Mouse (Mus musculus) myocyte (in vitro differentiated cells): ENCODE results near the gene Fbxl19.

Experiments
- CEBPB ChIP-seq: IDR thresholded peaks from 2 replicates; pipeline ENCODE4 v1.6.1; 2011; ENCODE audit warnings: mild to moderate bottlenecking, moderate library complexity; ENCODE audit not compliant: poor library complexity, insufficient read depth, severe bottlenecking
- E2F4 ChIP-seq: IDR thresholded peaks from one replicate; pipeline ENCODE4 v1.6.1; 2011; ENCODE audit warnings: mild to moderate bottlenecking, control low read depth, moderate library complexity; ENCODE audit not compliant: insufficient read depth
- MAX ChIP-seq: IDR thresholded peaks from one replicate; pipeline ENCODE4 v1.6.1; 2011; ENCODE audit warnings: low read depth, mild to moderate bottlenecking, control low read depth
- MYOD1 ChIP-seq, 3 experiments: IDR thresholded peaks; one replicate each; pipeline ENCODE4 v1.6.1; 2011; ENCODE audit warnings: control low read depth in 2 of 3, low read depth in 2 of 3, mild to moderate bottlenecking in 2 of 3, moderate library complexity in 1 of 3; ENCODE audit not compliant: insufficient read length in 2 of 3, control insufficient read depth in 1 of 3
- MYOG ChIP-seq, 3 experiments: IDR thresholded peaks; one replicate each; pipeline ENCODE4 v1.6.1; 2011; ENCODE audit warnings: control low read depth in 2 of 3, low read depth in 2 of 3, mild to moderate bottlenecking in 2 of 3; ENCODE audit not compliant: insufficient read length in 2 of 3, control insufficient read depth in 1 of 3, insufficient read depth in 1 of 3
- POLR2A ChIP-seq: IDR thresholded peaks from one replicate; pipeline ENCODE4 v1.6.1; 2011; ENCODE audit warnings: low read depth, mild to moderate bottlenecking, control low read depth, moderate library complexity; ENCODE audit not compliant: insufficient read length
- POLR2AphosphoS2 ChIP-seq: IDR thresholded peaks from one replicate; pipeline ENCODE4 v1.6.1; 2011; ENCODE audit warnings: low read depth, control low read depth; ENCODE audit not compliant: insufficient read length
- SRF ChIP-seq: IDR thresholded peaks from one replicate; pipeline ENCODE4 v1.6.1; 2011; ENCODE audit warnings: low read depth; ENCODE audit not compliant: control insufficient read depth, insufficient read length
- TCF3 ChIP-seq: IDR thresholded peaks from one replicate; pipeline ENCODE4 v1.6.1; 2011; ENCODE audit warnings: low read depth, control low read depth; ENCODE audit not compliant: insufficient read length
- USF1 ChIP-seq: IDR thresholded peaks from one replicate; pipeline ENCODE4 v1.6.1; 2011; ENCODE audit warnings: low read depth, mild to moderate bottlenecking, control low read depth, moderate library complexity

- TF ChIP-seq TCF3: no peak
- peak in 1 of 3 experiments; percentile 8 for TF ChIP-seq MYOD1 (IDR thresholded peaks at IDR 0.05; ENCODE audit: control insufficient read depth in 1 of 3, insufficient read length in 2 of 3, low read depth in 2 of 3)
- peak; percentile 54 for TF ChIP-seq USF1
- TF ChIP-seq POLR2A: peak; percentile 90
- no peak for TF ChIP-seq MYOG (IDR thresholded peaks at IDR 0.05; ENCODE audit: control insufficient read depth in 1 of 3, insufficient read depth in 1 of 3, insufficient read length in 2 of 3, low read depth in 2 of 3)
- TF ChIP-seq E2F4: no peak
- TF ChIP-seq MAX: no peak
- TF ChIP-seq POLR2AphosphoS2: peak; percentile 94
- TF ChIP-seq CEBPB: no peak
- TF ChIP-seq SRF: no peak
Observed at GRCm38 (mm10) chr7:127769651-127770038, 25.3 kb downstream of the Fbxl19 start, which contains the start of gene Orai3.
